Comparison of ENCODE assay signal across 8 mouse cellular contexts in the genomic region with DNA sequence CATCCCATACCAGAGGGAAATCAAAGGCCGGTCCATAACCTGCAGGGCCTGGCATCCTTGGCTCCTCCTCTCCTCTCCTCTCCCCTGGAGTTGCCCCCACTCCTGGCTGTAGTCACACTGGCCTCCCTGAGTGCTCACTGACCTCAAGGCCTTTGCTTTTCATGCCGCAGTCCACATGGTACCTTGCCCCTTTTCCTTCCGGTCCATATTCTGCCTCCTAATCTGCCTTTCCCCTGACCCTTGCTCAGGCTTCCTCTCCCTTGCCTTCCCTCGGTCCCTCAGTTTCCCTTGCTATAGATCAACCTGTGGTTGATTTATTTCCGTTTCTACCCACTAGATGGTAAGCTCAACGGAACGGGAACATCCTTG. TPM values are rescaled to one million over a fixed set of nuclear protein-coding genes. Genes with fewer than 3 reads are reported as not detected.
DNase-seq lines count a peak whose midpoint lies in the region; ATAC-seq and TF ChIP-seq lines count a peak whose summit lies in the region.

No protein-coding gene starts in this region.

- peak overlapping the region; percentile 83 for H3K4me3 ChIP-seq in megakaryocyte, embryonic 14.5 days (replicated peaks)
- 0 out of 2 replicates have a peak overlapping the region, but pooled peaks have one; percentile 7 for H3K4me3 ChIP-seq in hindbrain, embryonic 12.5 days
- H3K4me3 ChIP-seq in limb, embryonic 14.5 days (replicated peaks; ENCODE audit: low read length), result peak overlapping the region; percentile 16; the same call in 1 of the 2 replicates
- no peak overlapping the region for H3K4me3 ChIP-seq in stomach, postnatal 0 days (ENCODE audit: low read depth, low read length)

- peaks cover 76% of the 10 kb centered on the region for H3K4me1 ChIP-seq in megakaryocyte, embryonic 14.5 days
- H3K4me1 ChIP-seq in hindbrain, embryonic 12.5 days, result peaks cover 35% of the 10 kb centered on the region
- peaks cover 10% of the 10 kb centered on the region for H3K4me1 ChIP-seq in limb, embryonic 14.5 days (ENCODE audit: control insufficient read depth, insufficient read depth, low read length)
- no peaks in the 10 kb centered on the region for H3K4me1 ChIP-seq in stomach, postnatal 0 days (replicated peaks; ENCODE audit: control insufficient read depth, insufficient read depth)

- peak overlapping the region; percentile 46 for H3K4me2 ChIP-seq in hindbrain, embryonic 12.5 days (replicated peaks)
- H3K4me2 ChIP-seq in limb, embryonic 14.5 days (replicated peaks; ENCODE audit: low read depth, low read length, severe bottlenecking), result peak overlapping the region; percentile 44
- H3K4me2 ChIP-seq in stomach, postnatal 0 days (replicated peaks; ENCODE audit: low read depth), result peak overlapping the region; percentile 44; the same call in 1 of the 2 replicates

- H3K9me3 ChIP-seq in megakaryocyte, embryonic 14.5 days, result no peaks in the 10 kb centered on the region
- no peaks in the 10 kb centered on the region for H3K9me3 ChIP-seq in hindbrain, embryonic 12.5 days (replicated peaks)
- no peaks in the 10 kb centered on the region for H3K9me3 ChIP-seq in limb, embryonic 14.5 days (ENCODE audit: control insufficient read depth, low read length)
- no peaks in the 10 kb centered on the region for H3K9me3 ChIP-seq in stomach, postnatal 0 days (ENCODE audit: control insufficient read depth, low read length)

- H3K36me3 ChIP-seq in megakaryocyte, embryonic 14.5 days (replicated peaks; ENCODE audit: low read length), result no peaks in the 10 kb centered on the region
- H3K36me3 ChIP-seq in hindbrain, embryonic 12.5 days, result no peaks in the 10 kb centered on the region
- H3K36me3 ChIP-seq in limb, embryonic 14.5 days (ENCODE audit: control insufficient read depth, insufficient read depth, low read length), result no peaks in the 10 kb centered on the region
- H3K36me3 ChIP-seq in stomach, postnatal 0 days (ENCODE audit: control insufficient read depth, insufficient read depth, low read length), result no peaks in the 10 kb centered on the region

- DNase-seq in limb, embryonic 14.5 days (ENCODE audit: low spot score), result no peak
- no peak for DNase-seq in stomach, postnatal 0 days (ENCODE audit: low spot score)
- no peak for DNase-seq in adrenal gland, adult 8-10 months
- DNase-seq in gastrocnemius, postnatal 10 days, result no peak
- no peak for DNase-seq in spleen, postnatal 36 days (ENCODE audit: low spot score in 2 of 2)

- H3K9ac ChIP-seq in hindbrain, embryonic 12.5 days, result no peak overlapping the region; the same call in 1 of the 2 replicates
- no peak overlapping the region for H3K9ac ChIP-seq in limb, embryonic 14.5 days (ENCODE audit: low read depth, low read length, severe bottlenecking)
- H3K9ac ChIP-seq in stomach, postnatal 0 days (ENCODE audit: low read length), result no peak overlapping the region

- no peak for TF ChIP-seq EP300 in stomach, postnatal 0 days (optimal IDR thresholded peaks at IDR 0.05)

- WGBS in hindbrain, embryonic 12.5 days, result 35% methylated on average over 7 of the region's 7 CpGs
- WGBS in limb, embryonic 14.5 days, result 41% methylated on average over 7 of the region's 7 CpGs
- 40% methylated on average over 7 of the region's 7 CpGs for WGBS in stomach, postnatal 0 days

- no peaks in the 10 kb centered on the region for H3K27me3 ChIP-seq in megakaryocyte, embryonic 14.5 days (replicated peaks)
- H3K27me3 ChIP-seq in hindbrain, embryonic 12.5 days, result no peaks in the 10 kb centered on the region
- H3K27me3 ChIP-seq in limb, embryonic 14.5 days (ENCODE audit: control insufficient read depth, insufficient read depth, low read length), result no peaks in the 10 kb centered on the region
- H3K27me3 ChIP-seq in stomach, postnatal 0 days (ENCODE audit: control insufficient read depth, insufficient read depth, low read length), result no peaks in the 10 kb centered on the region

- H3K27ac ChIP-seq in hindbrain, embryonic 12.5 days, result peak overlapping the region; percentile 82
- H3K27ac ChIP-seq in limb, embryonic 14.5 days (replicated peaks; ENCODE audit: low read depth, low read length), result no peak overlapping the region
- no peak overlapping the region for H3K27ac ChIP-seq in stomach, postnatal 0 days (replicated peaks)

- no peak for TF ChIP-seq CTCF in stomach, postnatal 0 days (IDR thresholded peaks at IDR 0.05; ENCODE audit: low read depth)

- ATAC-seq in megakaryocyte, adult 5-6 weeks (ENCODE audit: poor library complexity, severe bottlenecking), result no peak
- ATAC-seq in hindbrain, embryonic 12.5 days (ENCODE audit: low FRiP score), result no peak
- ATAC-seq in limb, embryonic 14.5 days (ENCODE audit: low FRiP score, low read depth), result no peak
- ATAC-seq in stomach, postnatal 0 days (ENCODE audit: low FRiP score, low TSS enrichment), result no peak

- no peak for TF ChIP-seq POLR2A in limb, embryonic 14.5 days (IDR thresholded peaks at IDR 0.05; ENCODE audit: borderline replicate concordance, extremely low read depth, insufficient read depth, insufficient read length)

RNA-seq across cellular contexts. Expression of a gene that starts 4.2 kb away (rescaled TPM):
- 5.1 and 13.4 TPM in 2 replicates for polyA plus RNA-seq in megakaryocyte, embryonic 14.5 days (2012; ENCODE audit: insufficient read depth, low replicate concordance)
- total RNA-seq in megakaryocyte, adult 5-6 weeks (2015), result 9.9 and 13.9 TPM in 2 replicates
- total RNA-seq in megakaryocyte, adult 5-6 weeks (2017), result 18.0 and 21.2 TPM in 2 replicates
- polyA plus RNA-seq in hindbrain, embryonic 12.5 days (2016; fragmentation: Nextera tagmentation; extraction: Ambion mirVana), result 23.4 and 23.9 TPM in 2 replicates
- polyA plus RNA-seq in limb, embryonic 14.5 days (2012; rRNA removed), result 20.2 and 24.1 TPM in 2 replicates
- polyA plus RNA-seq in limb, embryonic 14.5 days (2014; fragmentation: Nextera tagmentation; extraction: Ambion mirVana), result 12.8 and 15.1 TPM in 2 replicates
- 3.2 and 4.4 TPM in 2 replicates for polyA plus RNA-seq in stomach, postnatal 0 days (2015; fragmentation: Nextera tagmentation; extraction: Ambion mirVana)
- total RNA-seq in adrenal gland, adult 8-10 months (2022), result 10 to 100 TPM; 29.8 to 36.7 (median 34.2) TPM
- total RNA-seq in gastrocnemius, postnatal 10 days (2021), result 10 to 100 TPM; 20.6 to 26.6 TPM

RNA-seq across cellular contexts. Expression of a gene that starts 22.4 kb away (rescaled TPM):
- polyA plus RNA-seq in megakaryocyte, embryonic 14.5 days (2012; ENCODE audit: insufficient read depth, low replicate concordance), result not detected in 2 replicates
- total RNA-seq in megakaryocyte, adult 5-6 weeks (2015), result not detected in 2 replicates
- total RNA-seq in megakaryocyte, adult 5-6 weeks (2017), result not detected in 2 replicates
- polyA plus RNA-seq in hindbrain, embryonic 12.5 days (2016; fragmentation: Nextera tagmentation; extraction: Ambion mirVana), result not detected in 2 replicates
- 0.08 and 0.18 TPM in 2 replicates for polyA plus RNA-seq in limb, embryonic 14.5 days (2012; rRNA removed)
- polyA plus RNA-seq in limb, embryonic 14.5 days (2014; fragmentation: Nextera tagmentation; extraction: Ambion mirVana), result not detected in 2 replicates
- not detected in 2 replicates for polyA plus RNA-seq in stomach, postnatal 0 days (2015; fragmentation: Nextera tagmentation; extraction: Ambion mirVana)
- not detected for total RNA-seq in adrenal gland, adult 8-10 months (2022)
- under 1 TPM; 0.31 to 0.45 TPM for total RNA-seq in gastrocnemius, postnatal 10 days (2021)
